Mouse (Mus musculus): Measurements from ENCODE around the gene Cdk11b. TPM values are rescaled to one million over a fixed set of nuclear protein-coding genes. Genes with fewer than 3 reads are reported as not detected.
A peak's percentile ranks its signal among the peaks of the same experiment; 100 is the strongest.

Cdk11b gene
- total RNA-seq (2021): 10 to 100 TPM; 41.1 to 47.3 TPM

- peak; percentile 93 to 95 for DNase-seq (ENCODE audit: extremely low spot score in 1 of 2, low spot score in 1 of 2)
These were observed at the start of gene Cdk11b for GRCm38 (mm10) chr4:155624338-155625291. Gene Cdk11b (plus strand): TSS chr4:155624854.

- no peak for DNase-seq (ENCODE audit: extremely low spot score in 1 of 2, low spot score in 1 of 2)
These were observed 49.7 kb upstream of the Cdk11b start for GRCm38 (mm10) chr4:155574931-155575330.

DNA sequence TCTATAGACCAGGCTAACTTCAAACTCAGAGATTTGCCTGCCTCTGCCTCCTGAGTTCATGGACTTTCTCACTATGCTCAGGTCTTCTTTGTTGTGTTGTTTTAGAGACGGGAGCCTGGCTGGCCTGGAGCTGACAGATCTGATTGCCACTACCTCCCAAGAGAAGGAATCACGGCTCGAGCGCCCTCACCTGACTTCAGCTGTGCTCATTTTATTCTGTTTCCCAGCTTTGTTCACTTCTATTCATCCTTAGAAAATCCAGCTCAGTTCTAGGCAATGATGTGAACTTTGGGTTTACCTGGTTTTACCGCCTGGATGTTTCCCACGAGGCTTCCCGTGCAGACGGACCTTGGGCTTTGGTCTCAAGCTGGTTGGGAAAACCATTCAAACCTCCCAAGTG is 49.1 kb upstream of the Cdk11b start:
- DNase-seq (ENCODE audit: extremely low spot score in 1 of 2, low spot score in 1 of 2): no peak

- no peak for DNase-seq (ENCODE audit: extremely low spot score in 1 of 2, low spot score in 1 of 2)
These were observed 47.5 kb upstream of the Cdk11b start for GRCm38 (mm10) chr4:155577132-155577531.

GRCm38 (mm10) chr4:155577741-155578140 is 46.9 kb upstream of the Cdk11b start:
- no peak for DNase-seq (ENCODE audit: extremely low spot score in 1 of 2, low spot score in 1 of 2)

DNA sequence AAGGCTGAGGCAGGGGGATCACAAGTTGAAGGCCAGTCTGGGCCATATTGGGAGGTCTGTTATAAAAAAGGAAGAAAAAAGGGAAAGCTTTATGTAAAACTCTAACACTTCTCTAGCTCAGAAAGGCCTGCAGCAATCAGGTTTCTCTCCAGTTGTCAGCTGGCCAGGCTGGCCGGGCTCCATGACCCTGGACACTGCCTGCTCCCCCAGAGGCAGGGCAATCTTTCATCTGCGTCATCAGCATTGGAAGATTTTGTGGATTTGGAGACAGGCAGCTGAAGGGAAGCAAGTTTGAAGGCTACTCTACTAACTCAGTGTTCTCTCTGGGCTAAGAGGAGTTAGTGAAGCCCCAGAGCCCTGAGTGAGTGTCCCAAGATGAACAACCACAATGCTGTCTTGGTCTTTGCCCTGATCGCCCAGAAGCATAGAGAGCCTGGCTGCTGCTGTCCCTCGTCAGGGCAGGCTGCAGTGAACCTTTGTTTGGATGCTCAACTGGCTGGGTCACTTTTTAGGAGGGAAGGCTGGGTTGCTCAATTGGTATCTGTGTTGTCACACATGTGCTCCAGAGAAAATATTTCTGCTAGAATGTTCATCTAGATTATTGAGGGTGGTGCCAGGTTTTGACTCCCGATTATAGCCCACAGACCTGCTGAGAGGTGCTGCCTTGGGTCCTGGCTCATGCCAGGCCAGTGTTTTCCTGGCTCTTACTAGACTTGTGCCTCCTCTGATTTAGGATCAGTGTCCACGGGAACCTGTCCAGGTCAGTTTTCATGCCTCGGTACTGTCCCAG is 46.1 kb upstream of the Cdk11b start:
- DNase-seq (ENCODE audit: extremely low spot score in 1 of 2, low spot score in 1 of 2): no peak

DNA sequence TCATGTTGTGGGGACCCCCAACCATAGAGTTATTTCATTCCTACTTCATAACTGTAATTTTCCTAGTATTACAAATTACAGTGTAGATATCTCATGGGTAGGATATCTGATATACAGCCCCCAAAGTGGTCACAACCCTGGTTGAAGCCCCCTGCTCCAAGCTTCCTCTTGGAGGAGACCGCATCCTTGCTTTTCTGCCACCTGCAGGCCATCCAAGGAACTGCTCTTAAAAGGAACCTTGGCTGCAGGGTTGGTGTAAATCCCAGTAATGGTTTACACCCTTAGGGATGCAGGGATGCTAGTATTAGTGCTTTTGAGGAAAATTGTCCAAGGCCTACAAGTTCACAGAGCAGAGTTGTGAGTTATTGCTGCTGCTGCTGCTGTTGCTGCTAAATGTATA is 44.2 kb upstream of the Cdk11b start:
- DNase-seq (ENCODE audit: extremely low spot score in 1 of 2, low spot score in 1 of 2): peak in 1 of 2 experiments; percentile 77

GRCm38 (mm10) chr4:155582279-155582905 is 42.3 kb upstream of the Cdk11b start:
- DNase-seq (ENCODE audit: extremely low spot score in 1 of 2, low spot score in 1 of 2): no peak

- no peak for DNase-seq (ENCODE audit: extremely low spot score in 1 of 2, low spot score in 1 of 2)
These were observed 35.3 kb upstream of the Cdk11b start for GRCm38 (mm10) chr4:155589356-155589755.

- no peak for DNase-seq (ENCODE audit: extremely low spot score in 1 of 2, low spot score in 1 of 2)
These were observed 33.5 kb upstream of the Cdk11b start for GRCm38 (mm10) chr4:155591012-155591719.

GRCm38 (mm10) chr4:155593780-155594179 is 30.9 kb upstream of the Cdk11b start:
- DNase-seq (ENCODE audit: extremely low spot score in 1 of 2, low spot score in 1 of 2): no peak

- DNase-seq (ENCODE audit: extremely low spot score in 1 of 2, low spot score in 1 of 2): no peak
These were observed 28.9 kb upstream of the Cdk11b start for GRCm38 (mm10) chr4:155595777-155596176.

DNA sequence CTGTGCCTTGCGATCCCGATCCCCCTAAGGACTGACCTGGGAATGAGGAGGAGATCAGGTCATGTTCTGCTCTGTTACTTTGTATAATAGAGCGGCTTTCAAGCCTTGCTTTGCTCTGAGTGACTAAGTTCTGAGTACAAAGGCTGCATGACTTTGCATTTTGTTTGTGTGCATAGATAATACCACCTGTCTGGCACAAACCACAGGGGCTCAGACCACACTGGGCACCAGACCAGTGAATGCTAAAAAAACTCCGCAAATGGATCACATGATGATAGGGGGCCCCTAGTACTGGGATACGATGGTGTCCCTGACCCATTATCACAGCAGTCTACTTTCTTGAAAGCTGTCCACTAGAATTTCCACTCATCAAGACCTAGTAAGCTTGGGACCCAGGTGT is 28.0 kb upstream of the Cdk11b start:
- no peak for DNase-seq (ENCODE audit: extremely low spot score in 1 of 2, low spot score in 1 of 2)

DNA sequence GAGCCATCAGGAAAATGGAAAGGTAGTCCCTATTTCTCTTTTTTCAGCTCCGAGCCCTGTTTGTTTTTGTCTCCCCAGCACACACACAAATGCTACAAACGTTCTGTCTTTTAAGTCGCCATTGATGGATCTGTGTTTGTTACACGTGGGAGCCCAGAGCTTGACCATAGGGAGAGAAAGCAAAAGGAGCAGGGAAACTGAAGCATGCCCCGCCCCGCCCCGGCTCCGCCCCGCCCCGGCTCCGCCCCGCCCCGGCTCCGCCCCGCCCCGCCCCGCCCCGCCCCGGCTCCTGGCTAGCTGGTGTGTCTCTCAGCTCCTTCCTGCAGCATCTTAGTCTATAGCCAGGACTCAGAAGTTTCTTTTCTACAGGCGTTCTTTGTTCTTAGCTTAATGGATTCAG is 26.1 kb upstream of the Cdk11b start:
- no peak for DNase-seq (ENCODE audit: extremely low spot score in 1 of 2, low spot score in 1 of 2)

DNA sequence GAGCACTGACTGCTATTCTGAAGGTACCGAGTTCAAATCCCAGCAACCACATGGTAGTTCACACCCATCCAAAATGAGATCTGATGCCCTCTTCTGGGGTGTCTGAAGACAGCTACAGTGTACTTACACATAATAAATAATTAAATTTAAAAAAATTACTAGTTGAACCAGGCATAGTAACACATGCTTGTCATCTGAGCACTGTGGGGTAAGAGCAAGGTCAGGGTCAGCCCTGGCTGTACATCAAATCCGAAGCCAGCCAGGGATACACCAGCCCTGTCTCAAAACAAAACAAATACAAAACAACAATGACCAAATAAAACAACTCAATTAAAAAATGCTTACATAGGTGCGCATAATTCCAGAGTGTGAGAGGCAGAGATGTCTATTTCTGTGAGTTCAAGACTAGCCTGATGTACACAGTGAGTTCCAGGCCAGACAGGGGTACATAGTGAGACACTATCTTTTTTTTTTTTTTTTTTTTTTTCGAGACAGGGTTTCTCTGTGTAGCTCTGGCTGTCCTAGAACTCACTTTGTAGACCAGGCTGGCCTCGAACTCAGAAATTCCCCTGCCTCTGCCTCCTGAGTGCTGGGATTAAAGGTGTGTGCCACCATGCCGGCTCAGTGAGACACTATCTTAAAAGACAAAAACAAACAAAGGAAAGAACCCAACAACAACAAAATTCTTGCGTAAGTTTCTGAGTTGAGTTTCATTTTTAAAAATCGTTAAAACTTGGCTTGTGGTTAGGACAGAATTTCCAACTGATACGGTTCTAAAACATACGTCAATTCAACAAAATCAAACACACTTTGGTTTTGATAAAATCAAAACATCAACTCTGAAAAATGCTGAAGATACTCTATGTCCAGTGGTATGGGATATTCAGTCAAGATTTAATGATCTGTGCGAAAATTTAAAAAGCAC is 24.5 kb upstream of the Cdk11b start:
- DNase-seq (ENCODE audit: extremely low spot score in 1 of 2, low spot score in 1 of 2): no peak

DNA sequence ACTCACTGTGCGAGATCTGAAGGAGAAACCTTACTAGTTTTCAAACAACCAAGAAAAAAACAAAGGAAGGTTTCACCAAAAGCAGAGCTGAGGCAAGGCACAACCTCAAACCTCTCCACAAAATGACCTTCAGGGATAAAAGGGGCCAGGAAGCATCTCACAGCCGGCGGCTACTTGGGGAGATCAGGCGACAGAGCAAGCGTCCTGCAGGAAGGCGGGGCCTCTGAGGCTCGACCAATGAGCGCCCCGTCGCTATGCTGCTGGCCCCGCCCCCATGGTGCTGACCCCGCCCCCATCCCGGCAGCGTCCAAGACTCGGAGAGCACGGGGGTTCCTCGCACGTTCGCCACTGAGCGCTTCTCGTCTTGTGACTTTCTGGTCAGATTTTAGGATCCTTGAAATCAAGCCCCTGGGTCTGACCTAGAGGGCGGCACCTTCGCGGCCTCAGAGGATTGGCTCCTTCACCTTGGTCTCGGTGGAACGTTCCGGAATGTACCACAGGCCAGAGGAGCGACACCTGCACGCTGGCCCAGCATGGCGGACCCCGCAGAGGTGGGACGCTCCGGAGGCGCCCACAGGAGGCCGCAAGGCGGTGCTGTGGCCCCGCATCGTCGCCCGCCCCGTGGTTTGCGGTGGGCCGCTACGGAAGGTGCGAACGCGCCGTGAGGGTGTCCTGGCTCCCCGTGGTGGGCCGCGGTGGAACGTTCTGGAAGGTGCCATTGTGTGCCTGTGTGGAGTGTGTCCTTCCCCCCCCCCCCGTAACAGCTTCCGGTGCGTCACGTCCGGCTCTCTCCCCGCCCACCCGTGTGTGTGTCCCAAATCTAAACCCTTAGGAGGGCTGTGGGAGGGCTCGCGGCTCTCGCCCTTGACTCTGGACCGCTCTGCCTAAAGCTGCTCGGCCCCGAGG is 23.3 kb upstream of the Cdk11b start, which contains the start of gene Slc35e2:
TSS of gene Slc35e2 (plus strand) at position 326 of the 906 bp plus-strand sequence.
- peak; percentile 83 to 99 for DNase-seq (ENCODE audit: extremely low spot score in 1 of 2, low spot score in 1 of 2)

GRCm38 (mm10) chr4:155601997-155602456 is 22.6 kb upstream of the Cdk11b start:
- no peak for DNase-seq (ENCODE audit: extremely low spot score in 1 of 2, low spot score in 1 of 2)

- no peak for DNase-seq (ENCODE audit: extremely low spot score in 1 of 2, low spot score in 1 of 2)
These were observed 21.9 kb upstream of the Cdk11b start for GRCm38 (mm10) chr4:155602753-155603152.
